Mouse (Mus musculus) CH12.LX (cell line): ENCODE results near the gene Zcchc7.

Source experiments
- CTCF ChIP-seq, 2 experiments: IDR thresholded peaks in 1 of 2; conservative IDR thresholded peaks in 1 of 2; 2 replicates each; pipeline ENCODE4 v1.5.1; 2011 to 2012; ENCODE audit warnings: low read depth in 2 of 2, low read length in 2 of 2, improper control_type of control experiment in 1 of 2, inconsistent platforms in 1 of 2, mild to moderate bottlenecking in 1 of 2, moderate library complexity in 1 of 2
- EP300 ChIP-seq: IDR thresholded peaks from 2 replicates; pipeline ENCODE4 v1.6.1; 2011; ENCODE audit warnings: low read length, improper control_type of control experiment
- HCFC1 ChIP-seq: IDR thresholded peaks from 2 replicates; pipeline ENCODE4 v1.6.1; 2012; ENCODE audit warnings: low read depth, mild to moderate bottlenecking, inconsistent platforms, low read length, improper control_type of control experiment
- MAX ChIP-seq: IDR thresholded peaks from 2 replicates; pipeline ENCODE4 v1.6.1; 2011; ENCODE audit warnings: low read length, improper control_type of control experiment
- MAZ ChIP-seq: IDR thresholded peaks from 2 replicates; pipeline ENCODE4 v1.6.1; 2012; ENCODE audit warnings: low read depth, mild to moderate bottlenecking, inconsistent platforms, low read length, improper control_type of control experiment, moderate library complexity
- POLR2A ChIP-seq: IDR thresholded peaks from 2 replicates; pipeline ENCODE4 v1.6.1; 2011; ENCODE audit warnings: low read depth, mild to moderate bottlenecking, improper control_type of control experiment, low read length
- POLR2AphosphoS2 ChIP-seq: IDR thresholded peaks from 2 replicates; pipeline ENCODE4 v1.6.1; 2011; ENCODE audit warnings: low read depth, low read length, improper control_type of control experiment

- TF ChIP-seq CTCF (conservative IDR thresholded peaks at IDR 0.05 in 1 of 2, IDR thresholded peaks at IDR 0.05 in 1 of 2; ENCODE audit: low read depth in 2 of 2, low read length in 2 of 2) = no peak
- no peak for TF ChIP-seq MAZ
- no peak for TF ChIP-seq MAX
- no peak for TF ChIP-seq POLR2AphosphoS2
- TF ChIP-seq POLR2A = no peak
- TF ChIP-seq EP300 = no peak
- no peak for TF ChIP-seq HCFC1
Observed at GRCm38 (mm10) chr4:44712786-44713553, 42.7 kb upstream of the Zcchc7 start.
